Mouse (Mus musculus): ENCODE measurements around the gene Fzd7.

DNA sequence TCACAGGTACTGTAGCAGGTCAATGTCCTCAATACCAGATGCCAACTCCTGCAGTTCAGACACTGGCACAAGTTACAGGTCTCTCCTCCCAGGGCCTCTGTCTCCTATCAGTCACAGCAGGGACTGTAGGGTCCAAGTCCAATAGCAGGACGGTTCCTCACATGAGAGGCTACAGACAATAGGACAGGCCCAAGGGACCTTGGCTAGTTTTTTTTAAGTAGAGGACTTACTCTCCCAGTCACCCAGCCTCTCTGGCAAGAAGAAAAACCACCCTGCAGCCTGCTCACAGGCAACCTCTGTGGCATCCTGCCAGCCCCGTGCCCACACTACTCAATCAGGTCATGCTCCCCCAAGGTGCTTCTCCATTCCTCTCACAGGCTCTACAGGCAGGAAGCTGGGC, 43.0 kb upstream of the Fzd7 start:
- TF ChIP-seq POLR2A (IDR thresholded peaks at IDR 0.05; ENCODE audit: insufficient read length, low read depth) (no peak), MYOD1 (IDR thresholded peaks at IDR 0.05; ENCODE audit: control insufficient read depth in 1 of 3, insufficient read length in 2 of 3, low read depth in 2 of 3) (no peak), E2F4 (IDR thresholded peaks at IDR 0.05; ENCODE audit: insufficient read depth) (no peak), TCF12 (IDR thresholded peaks at IDR 0.05; ENCODE audit: insufficient read depth, poor library complexity, severe bottlenecking) (no peak), MAX (IDR thresholded peaks at IDR 0.05; ENCODE audit: low read depth) (no peak), CEBPB (IDR thresholded peaks at IDR 0.05; ENCODE audit: insufficient read depth, poor library complexity, severe bottlenecking) (no peak), USF1 (IDR thresholded peaks at IDR 0.05; ENCODE audit: low read depth) (no peak), MYOG (IDR thresholded peaks at IDR 0.05; ENCODE audit: control insufficient read depth in 1 of 3, insufficient read depth in 1 of 3, insufficient read length in 2 of 3, low read depth in 2 of 3) (no peak), POLR2AphosphoS2 (IDR thresholded peaks at IDR 0.05; ENCODE audit: insufficient read length, low read depth) (no peak)
